Mouse (Mus musculus): ENCODE measurements around the gene Nmi. TPM values are rescaled to one million over a fixed set of nuclear protein-coding genes. Genes with fewer than 3 reads are reported as not detected.

Gene Nmi
- 215 TPM for polyA plus RNA-seq (2017; shearing (Covaris generic))

DNA sequence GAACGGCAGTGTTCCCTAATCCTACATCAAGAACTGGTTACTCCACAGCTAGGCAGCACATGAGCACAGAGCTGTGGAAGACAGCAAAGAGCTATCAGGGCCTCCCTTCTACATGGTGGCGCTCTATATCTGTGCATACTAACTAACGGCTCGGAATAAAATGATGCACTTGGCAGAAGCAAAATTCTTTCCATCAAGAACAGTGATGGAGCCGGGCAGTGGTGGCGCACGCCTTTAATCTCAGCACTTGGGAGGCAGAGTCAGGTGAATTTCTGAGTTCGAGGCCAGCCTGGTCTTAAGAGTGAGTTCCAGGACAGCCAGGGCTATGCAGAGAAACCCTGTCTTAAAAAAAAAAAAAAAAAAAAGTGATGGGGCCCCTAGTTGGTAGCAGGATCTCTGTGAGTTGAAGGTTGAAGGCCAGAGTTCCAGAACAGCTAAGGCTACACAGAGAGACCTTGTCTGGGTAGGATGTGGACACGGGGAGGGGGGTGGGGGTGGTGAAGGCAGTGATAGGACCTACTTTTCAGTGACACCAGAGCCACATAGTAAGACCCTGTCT, at the start of gene Nmi:
TSS of gene Nmi (minus strand) at position 85 of the 559 bp plus-strand sequence.

GRCm38 (mm10) chr2:51934574-51935334, 38.5 kb downstream of the Nmi start, which contains the start of gene Rbm43:
TSS of gene Rbm43 (minus strand) at chr2:51935163.

Other genes with a start within 250 kb of the Nmi start
- gene Rbm43, start 38.3 kb downstream of the Nmi start, polyA plus RNA-seq (2017; shearing (Covaris generic)): 64.1 TPM
- gene Tnfaip6, start 64.5 kb upstream of the Nmi start, polyA plus RNA-seq (2017; shearing (Covaris generic)): not detected
- gene Rif1, start 99.3 kb upstream of the Nmi start, polyA plus RNA-seq (2017; shearing (Covaris generic)): 27.7 TPM

Measured in activated CD4-positive, CD25-positive, alpha-beta regulatory T cell, adult 9 weeks (primary cell).